Mouse (Mus musculus) stomach, embryonic 14.5 days (tissue): ENCODE data around the gene Gm20481. TPM values are rescaled to one million over a fixed set of nuclear protein-coding genes. Genes with fewer than 3 reads are reported as not detected.

Source experiments
- ATAC-seq: fragments of 200-750 bp; cut with Nextera tagmentation; 2 replicates; pipeline ENCODE4 v1.8.0; 2017; ENCODE audit warnings: low read depth, moderate TSS enrichment; ENCODE audit not compliant: insufficient number of reproducible peaks, insufficient read depth, low FRiP score
- H3K27ac ChIP-seq: fragments of 300-500 bp; sonication (generic); 2 replicates; pipeline ENCODE4 v1.5.1; 2014; ENCODE audit warnings: mild to moderate bottlenecking, low read length, moderate library complexity, mixed read lengths
- H3K27me3 ChIP-seq: fragments of 300-500 bp; sonication (generic); 2 replicates; pipeline ENCODE4 v1.6.1; 2014; ENCODE audit warnings: low read length, control low read depth, mixed read lengths; ENCODE audit not compliant: control insufficient read depth, insufficient read depth
- H3K36me3 ChIP-seq: fragments of 300-500 bp; sonication (generic); 2 replicates; pipeline ENCODE4 v1.6.1; 2014; ENCODE audit warnings: mild to moderate bottlenecking, control low read depth, low read length, moderate library complexity, mixed read lengths; ENCODE audit not compliant: control insufficient read depth, insufficient read depth
- H3K4me1 ChIP-seq: fragments of 300-500 bp; sonication (generic); 2 replicates; pipeline ENCODE4 v1.6.1; 2014; ENCODE audit warnings: low read length, control low read depth, mixed read lengths; ENCODE audit not compliant: control insufficient read depth, insufficient read depth
- H3K4me2 ChIP-seq: fragments of 300-500 bp; sonication (generic); replicated peaks from 2 replicates; pipeline ENCODE4 v1.6.1; 2014; ENCODE audit warnings: low read depth, low read length, control low read depth
- H3K4me3 ChIP-seq: fragments of 300-500 bp; sonication (generic); 2 replicates; pipeline ENCODE4 v1.5.1; 2014; ENCODE audit warnings: low read depth, low read length, control low read depth
- H3K9ac ChIP-seq: fragments of 300-500 bp; sonication (generic); replicated peaks from 2 replicates; pipeline ENCODE4 v1.6.1; 2014; ENCODE audit warnings: low read depth, mild to moderate bottlenecking, control low read depth, low read length, moderate library complexity, mixed read lengths
- H3K9me3 ChIP-seq: fragments of 300-500 bp; sonication (generic); 2 replicates; pipeline ENCODE4 v1.6.1; 2016; ENCODE audit warnings: low read depth, low read length, control low read depth; ENCODE audit not compliant: control insufficient read depth
- WGBS: fragments of 180-500 bp; shearing (Covaris S2); extraction: QIAGEN DNeasy Blood & Tissue Kit; methylation state at CpG from one replicate; pipeline ENCODE4 v1.1.7; 2014; 5-methylcytosine and 5-hydroxymethylcytosine counted together
- polyA plus RNA-seq: library from polyadenylated mRNA; unstranded; fragments of >200 nt; fragmentation: Nextera tagmentation; extraction: Ambion mirVana; gene quantifications from 2 replicates; pipeline ENCODE4 v1.2.1, GENCODE M21; 2014

The Gm20481 gene
- polyA plus RNA-seq, 1 experiment from 2014 or later: not detected

- 65% methylated on average over 14 of the region's 14 CpGs for WGBS
- no peak for ATAC-seq
- Histone ChIP-seq H3K4me2 (no peak overlapping the region), H3K27ac (no peak overlapping the region), H3K4me1 (peaks cover 3% of the 10 kb centered on the region; the same call in 1 of the 2 replicates), H3K36me3 (peaks cover 37% of the 10 kb centered on the region), H3K9ac (no peak overlapping the region), H3K9me3 (no peaks in the 10 kb centered on the region), H3K4me3 (no peak overlapping the region), H3K27me3 (no peaks in the 10 kb centered on the region)
These were observed 48.0 kb downstream of the Gm20481 start for GRCm38 (mm10) chr17:35017706-35018030.

DNA sequence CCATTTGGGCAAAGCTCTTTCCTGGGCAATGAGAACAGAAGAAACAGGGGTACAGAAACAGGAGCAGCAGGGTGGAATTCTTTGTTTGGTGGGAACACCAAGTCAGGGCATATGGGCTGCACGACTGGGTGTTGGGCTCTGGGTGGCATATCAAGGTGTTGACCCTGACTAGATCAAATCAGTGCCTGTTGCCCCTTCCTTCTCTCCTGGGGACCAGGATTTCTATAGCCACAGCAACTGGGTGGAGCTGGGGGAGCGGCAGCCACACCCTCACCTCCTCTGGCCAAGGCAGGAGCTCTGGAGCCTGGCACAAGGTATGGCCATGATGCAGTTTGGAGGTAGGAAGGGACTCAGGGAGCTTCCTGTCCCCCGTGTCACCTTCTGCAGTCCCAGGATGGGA lies 48.5 kb downstream of the Gm20481 start:
- ATAC-seq: no peak
- H3K4me1 ChIP-seq: peaks cover 3% of the 10 kb centered on the region; the same call in 1 of the 2 replicates

DNA sequence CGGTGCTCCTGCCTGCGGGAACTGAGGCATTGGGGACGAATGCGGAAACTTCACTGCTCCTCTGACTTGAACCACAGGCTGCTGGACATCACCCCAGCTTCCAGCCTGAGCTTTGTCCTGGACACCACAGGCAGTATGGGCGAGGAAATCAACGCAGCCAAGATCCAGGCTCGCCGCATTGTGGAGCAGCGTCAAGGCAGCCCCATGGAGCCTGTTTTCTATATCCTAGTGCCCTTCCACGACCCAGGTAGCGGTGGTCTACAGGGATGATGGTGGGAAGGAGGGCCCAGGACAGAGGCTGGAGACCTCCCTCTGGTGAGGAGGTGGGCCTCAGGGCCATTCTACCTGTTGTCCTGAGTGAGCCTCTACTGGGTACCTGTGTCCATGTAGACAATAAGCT lies 50.2 kb downstream of the Gm20481 start:
- ATAC-seq: no peak
- Histone ChIP-seq H3K4me1 (peaks cover 9% of the 10 kb centered on the region; the same call in 1 of the 2 replicates), H3K9ac (no peak overlapping the region), H3K4me3 (no peak overlapping the region), H3K36me3 (peaks cover 14% of the 10 kb centered on the region), H3K27ac (no peak overlapping the region), H3K27me3 (no peaks in the 10 kb centered on the region), H3K9me3 (no peaks in the 10 kb centered on the region), H3K4me2 (no peak overlapping the region)
- WGBS: 73% methylated on average over 11 of the region's 11 CpGs

More for the DNA sequence above, 48.5 kb downstream of the Gm20481 start:
- H3K9ac ChIP-seq: no peak overlapping the region
- no peaks in the 10 kb centered on the region for H3K9me3 ChIP-seq
- 77% methylated on average over 3 of the region's 3 CpGs for WGBS
- no peaks in the 10 kb centered on the region for H3K27me3 ChIP-seq
- H3K4me3 ChIP-seq: no peak overlapping the region
- no peak overlapping the region for H3K4me2 ChIP-seq
- H3K36me3 ChIP-seq: peaks cover 32% of the 10 kb centered on the region
- H3K27ac ChIP-seq: no peak overlapping the region

DNA sequence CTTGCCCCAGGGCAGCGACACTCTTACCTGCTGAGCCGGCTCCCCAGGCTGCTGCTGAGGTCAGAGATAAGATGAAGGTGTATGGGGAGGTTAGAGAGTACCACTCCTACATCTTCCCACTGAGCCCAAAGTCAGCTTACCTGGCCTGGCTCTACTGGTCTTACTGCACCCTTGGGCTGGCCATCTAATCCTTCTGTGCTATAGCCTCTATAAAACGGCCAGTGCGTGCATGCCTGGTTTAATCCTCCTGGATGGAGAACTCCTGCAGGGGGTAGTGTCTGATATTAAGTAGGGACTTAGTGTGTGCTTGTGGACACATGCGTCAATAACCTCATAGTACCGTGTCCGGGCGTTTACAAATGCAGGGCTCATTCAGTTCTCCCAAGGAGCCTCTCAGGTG lies 50.8 kb downstream of the Gm20481 start:
- no peak overlapping the region for H3K27ac ChIP-seq
- no peaks in the 10 kb centered on the region for H3K9me3 ChIP-seq
- H3K4me1 ChIP-seq: peaks cover 9% of the 10 kb centered on the region; the same call in 1 of the 2 replicates
- H3K36me3 ChIP-seq: peaks cover 8% of the 10 kb centered on the region
- H3K9ac ChIP-seq: no peak overlapping the region
- 78% methylated on average over 8 of the region's 8 CpGs for WGBS
- no peaks in the 10 kb centered on the region for H3K27me3 ChIP-seq
- H3K4me3 ChIP-seq: no peak overlapping the region
- ATAC-seq: no peak
- no peak overlapping the region for H3K4me2 ChIP-seq

GRCm38 (mm10) chr17:35021163-35021808 lies 51.6 kb downstream of the Gm20481 start:
- 6% methylated on average over 17 of the region's 17 CpGs for WGBS
- H3K27ac ChIP-seq: peak overlapping the region; percentile 49; the same call in 1 of the 2 replicates
- peaks cover 1% of the 10 kb centered on the region for H3K36me3 ChIP-seq
- H3K4me3 ChIP-seq: no peak overlapping the region
- H3K4me1 ChIP-seq: peaks cover 9% of the 10 kb centered on the region
- H3K9me3 ChIP-seq: no peaks in the 10 kb centered on the region
- ATAC-seq: peak; percentile 14; the same call in 1 of the 2 replicates
- H3K4me2 ChIP-seq: peak overlapping the region; percentile 2; the same call in 1 of the 2 replicates
- no peak overlapping the region for H3K9ac ChIP-seq
- H3K27me3 ChIP-seq: no peaks in the 10 kb centered on the region

Other genes starting within 250 kb of the Gm20481 start
- gene C4b, start 226.0 kb upstream of the Gm20481 start, polyA plus RNA-seq: 0.07 TPM in 1 of 2 replicates, not detected in the other
- not detected in 2 replicates for gene Cyp21a1, start 165.4 kb upstream of the Gm20481 start, polyA plus RNA-seq
- gene Stk19, start 133.0 kb upstream of the Gm20481 start, polyA plus RNA-seq: 22.3 and 27.3 TPM in 2 replicates
- 52.9 and 56.4 TPM in 2 replicates for gene Dxo, start 132.9 kb upstream of the Gm20481 start, polyA plus RNA-seq
- 37.7 and 39.5 TPM in 2 replicates for gene Skiv2l, start 119.7 kb upstream of the Gm20481 start, polyA plus RNA-seq
- 101 and 114 TPM in 2 replicates for gene Nelfe, start 119.5 kb upstream of the Gm20481 start, polyA plus RNA-seq
- 6.7 and 9.4 TPM in 2 replicates for gene Cfb, start 107.4 kb upstream of the Gm20481 start, polyA plus RNA-seq
- gene Zbtb12, start 90.4 kb upstream of the Gm20481 start, polyA plus RNA-seq: 0.87 and 1.2 TPM in 2 replicates
- not detected in 2 replicates for gene Gm20547, start 87.9 kb upstream of the Gm20481 start, polyA plus RNA-seq
- 2.8 TPM in 2 replicates for gene C2, start 71.6 kb upstream of the Gm20481 start, polyA plus RNA-seq
- gene Ehmt2, start 71.4 kb upstream of the Gm20481 start, polyA plus RNA-seq: 69.4 and 79.4 TPM in 2 replicates
- 5.3 and 6.4 TPM in 2 replicates for gene Slc44a4, start 55.4 kb upstream of the Gm20481 start, polyA plus RNA-seq
- 15.1 and 16.2 TPM in 2 replicates for gene Neu1, start 38.7 kb upstream of the Gm20481 start, polyA plus RNA-seq
- gene Hspa1b, start 10.7 kb upstream of the Gm20481 start, polyA plus RNA-seq: 0.54 and 0.84 TPM in 2 replicates
- 4.9 and 6.0 TPM in 2 replicates for gene Hspa1a, start 2.2 kb downstream of the Gm20481 start, polyA plus RNA-seq
- 0.73 and 0.75 TPM in 2 replicates for gene Hspa1l, start 2.8 kb downstream of the Gm20481 start, polyA plus RNA-seq
- 177 and 205 TPM in 2 replicates for gene Lsm2, start 11.9 kb downstream of the Gm20481 start, polyA plus RNA-seq
- 84.0 and 92.3 TPM in 2 replicates for gene Vars, start 31.1 kb downstream of the Gm20481 start, polyA plus RNA-seq
- gene Vwa7, start 46.7 kb downstream of the Gm20481 start, polyA plus RNA-seq: 0.18 and 0.22 TPM in 2 replicates
- gene Sapcd1, start 58.1 kb downstream of the Gm20481 start, polyA plus RNA-seq: 16.3 and 21.3 TPM in 2 replicates
- gene Msh5, start 76.8 kb downstream of the Gm20481 start, polyA plus RNA-seq: 3.6 and 3.8 TPM in 2 replicates
- 83.0 and 88.5 TPM in 2 replicates for gene Clic1, start 80.1 kb downstream of the Gm20481 start, polyA plus RNA-seq
- 292 and 322 TPM in 2 replicates for gene Ddah2, start 89.1 kb downstream of the Gm20481 start, polyA plus RNA-seq
- gene Ly6g6c, start 95.5 kb downstream of the Gm20481 start, polyA plus RNA-seq: 0.30 and 0.63 TPM in 2 replicates
- gene Mpig6b, start 96.3 kb downstream of the Gm20481 start, polyA plus RNA-seq: 0.97 and 1.3 TPM in 2 replicates
- gene Ly6g6e, start 107.0 kb downstream of the Gm20481 start, polyA plus RNA-seq: 7.8 and 9.7 TPM in 2 replicates
- 1.5 and 2.1 TPM in 2 replicates for gene Ly6g6d, start 108.2 kb downstream of the Gm20481 start, polyA plus RNA-seq
- 0.29 TPM in 1 of 2 replicates, not detected in the other for gene Ly6g6f, start 115.7 kb downstream of the Gm20481 start, polyA plus RNA-seq
- 77.1 and 81.4 TPM in 2 replicates for gene Abhd16a, start 119.4 kb downstream of the Gm20481 start, polyA plus RNA-seq
- gene Ly6g5c, start 138.4 kb downstream of the Gm20481 start, polyA plus RNA-seq: not detected in 2 replicates
- gene Ly6g5b, start 145.5 kb downstream of the Gm20481 start, polyA plus RNA-seq: 0.49 and 0.81 TPM in 2 replicates
- gene Gpank1, start 151.5 kb downstream of the Gm20481 start, polyA plus RNA-seq: 20.3 and 21.9 TPM in 2 replicates
- gene Csnk2b, start 152.1 kb downstream of the Gm20481 start, polyA plus RNA-seq: 269 and 270 TPM in 2 replicates
- gene D17H6S53E, start 156.5 kb downstream of the Gm20481 start, polyA plus RNA-seq: 10.1 and 13.3 TPM in 2 replicates
- 0.75 and 0.77 TPM in 2 replicates for gene Apom, start 162.1 kb downstream of the Gm20481 start, polyA plus RNA-seq
- 86.5 and 89.0 TPM in 2 replicates for gene Bag6, start 165.3 kb downstream of the Gm20481 start, polyA plus RNA-seq
- 209 and 222 TPM in 2 replicates for gene Prrc2a, start 195.0 kb downstream of the Gm20481 start, polyA plus RNA-seq
- gene Aif1, start 206.2 kb downstream of the Gm20481 start, polyA plus RNA-seq: 16.4 and 19.6 TPM in 2 replicates
- gene Lst1, start 218.5 kb downstream of the Gm20481 start, polyA plus RNA-seq: 18.5 and 21.1 TPM in 2 replicates
- 1.4 and 1.8 TPM in 2 replicates for gene Ltb, start 224.5 kb downstream of the Gm20481 start, polyA plus RNA-seq
- gene Tnf, start 232.1 kb downstream of the Gm20481 start, polyA plus RNA-seq: 0.20 and 0.34 TPM in 2 replicates
- 0.42 and 0.59 TPM in 2 replicates for gene Lta, start 235.4 kb downstream of the Gm20481 start, polyA plus RNA-seq